Mouse (Mus musculus) layer of hippocampus, adult 8-10 months (tissue): ENCODE data around the gene Btbd9. TPM values are rescaled to one million over a fixed set of nuclear protein-coding genes. Genes with fewer than 3 reads are reported as not detected.
A peak's percentile ranks its signal among the peaks of the same experiment; 100 is the strongest.

Experiments used
- DNase-seq, 2 experiments: peaks; one replicate each; pipeline ENCODE4 v3.0.0; 2022; ENCODE audit warnings: low spot score in 2 of 2
- total RNA-seq, 4 experiments: library from RNA; stranded (reverse); gene quantifications; 2 replicates each; pipeline ENCODE4 v1.2.4; 2022

Btbd9 gene
- total RNA-seq, 4 experiments from 2014 or later, result 133 to 171 (median 150) TPM

GRCm38 (mm10) chr17:30340495-30341126, 235.7 kb downstream of the Btbd9 start:
- DNase-seq, result no peak

- DNase-seq, result no peak
Observed at GRCm38 (mm10) chr17:30339317-30339716, 237.0 kb downstream of the Btbd9 start.

- DNase-seq, result no peak
Observed at GRCm38 (mm10) chr17:30336816-30337215, 239.5 kb downstream of the Btbd9 start.

GRCm38 (mm10) chr17:30336280-30336679, 240.0 kb downstream of the Btbd9 start:
- DNase-seq, result no peak

GRCm38 (mm10) chr17:30335746-30336145, 240.5 kb downstream of the Btbd9 start:
- no peak for DNase-seq

GRCm38 (mm10) chr17:30334257-30334656, 242.0 kb downstream of the Btbd9 start:
- no peak for DNase-seq

GRCm38 (mm10) chr17:30333136-30333535, 243.2 kb downstream of the Btbd9 start:
- no peak for DNase-seq

DNA sequence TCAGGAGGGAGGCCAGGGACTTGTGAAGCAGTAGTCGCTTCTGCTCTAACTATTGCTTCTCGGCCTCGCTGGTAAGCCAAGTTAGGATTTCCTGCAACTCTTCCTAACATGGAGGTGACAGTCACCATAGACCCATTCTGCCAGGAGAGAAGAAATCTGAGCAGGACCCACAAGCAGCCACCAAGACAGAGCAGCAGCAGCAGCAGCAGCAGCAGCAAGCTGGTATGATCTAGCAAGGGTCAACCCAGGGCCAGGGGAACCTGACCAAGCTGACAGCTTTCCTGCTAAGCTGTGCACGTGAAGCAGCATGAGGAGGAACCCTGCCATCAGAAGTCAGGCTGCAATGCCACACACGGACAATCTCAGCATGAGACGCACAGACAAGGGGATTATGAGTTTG, 244.9 kb downstream of the Btbd9 start:
- no peak for DNase-seq

DNA sequence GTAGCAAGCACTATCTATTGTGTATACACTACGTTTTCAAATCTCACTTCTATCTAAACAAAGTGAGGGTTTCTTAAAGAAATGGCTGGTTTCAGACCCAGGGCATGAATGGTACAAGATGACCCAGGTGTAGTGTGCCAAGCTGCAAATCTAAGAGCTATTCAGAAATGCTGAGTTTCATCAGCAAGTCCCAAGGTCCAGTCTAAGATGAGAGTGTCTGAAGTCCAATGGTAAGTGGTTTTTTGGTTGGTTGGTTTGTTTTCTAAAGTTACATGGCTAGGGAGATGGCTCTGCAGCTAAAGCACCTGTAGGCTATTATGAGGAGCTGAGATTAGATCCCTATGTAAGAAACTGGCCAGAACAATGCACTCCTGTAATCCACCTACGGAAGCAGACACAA, 246.8 kb downstream of the Btbd9 start:
- no peak for DNase-seq

GRCm38 (mm10) chr17:30328924-30329323, 247.4 kb downstream of the Btbd9 start:
- no peak for DNase-seq

- DNase-seq, result no peak
Observed at GRCm38 (mm10) chr17:30326906-30327305, 249.4 kb downstream of the Btbd9 start.

- no peak for DNase-seq
Observed at GRCm38 (mm10) chr17:30320301-30320700, 256.0 kb downstream of the Btbd9 start.

DNA sequence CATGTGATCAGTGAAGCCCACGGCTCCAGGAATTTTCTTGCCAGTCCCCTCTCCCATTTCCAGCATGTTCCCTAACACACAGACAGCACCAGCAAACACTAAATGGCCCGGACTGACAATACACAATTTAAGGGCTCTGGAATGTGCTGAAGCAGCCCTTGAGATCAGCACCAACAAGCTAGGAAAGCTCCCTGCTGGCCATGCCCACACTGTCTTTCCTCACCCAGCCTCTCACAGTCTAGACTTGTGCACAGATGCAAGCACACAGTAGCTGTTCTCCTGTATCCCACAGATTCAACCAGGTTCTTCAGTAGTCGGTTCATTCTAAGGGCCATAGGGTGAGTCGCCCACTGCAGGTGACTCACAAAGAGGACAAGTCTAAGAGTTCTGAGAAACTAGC, 263.6 kb downstream of the Btbd9 start:
- peak in 1 of 2 experiments; percentile 38 for DNase-seq

DNA sequence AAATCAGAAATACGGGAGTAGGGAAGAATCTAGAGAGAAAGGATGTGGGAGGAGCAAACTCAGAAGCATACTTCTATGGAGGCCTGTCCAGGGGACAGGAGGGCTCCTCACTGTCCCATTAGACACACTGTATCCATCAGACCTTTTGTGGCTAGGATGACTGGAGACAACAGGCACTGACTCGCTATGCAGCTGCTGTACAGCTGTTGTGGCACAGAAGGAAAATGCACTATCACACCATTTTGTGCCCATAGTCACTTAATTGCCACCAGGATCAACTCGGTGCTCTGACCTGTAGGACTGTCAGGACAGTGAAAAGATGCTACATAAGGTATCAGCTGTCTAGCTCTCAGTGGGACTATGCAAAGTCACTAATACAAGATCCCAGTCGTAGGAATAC, 266.7 kb downstream of the Btbd9 start:
- no peak for DNase-seq

- peak in 1 of 2 experiments; percentile 35 for DNase-seq
Observed at GRCm38 (mm10) chr17:30308889-30309288, 267.4 kb downstream of the Btbd9 start.

DNA sequence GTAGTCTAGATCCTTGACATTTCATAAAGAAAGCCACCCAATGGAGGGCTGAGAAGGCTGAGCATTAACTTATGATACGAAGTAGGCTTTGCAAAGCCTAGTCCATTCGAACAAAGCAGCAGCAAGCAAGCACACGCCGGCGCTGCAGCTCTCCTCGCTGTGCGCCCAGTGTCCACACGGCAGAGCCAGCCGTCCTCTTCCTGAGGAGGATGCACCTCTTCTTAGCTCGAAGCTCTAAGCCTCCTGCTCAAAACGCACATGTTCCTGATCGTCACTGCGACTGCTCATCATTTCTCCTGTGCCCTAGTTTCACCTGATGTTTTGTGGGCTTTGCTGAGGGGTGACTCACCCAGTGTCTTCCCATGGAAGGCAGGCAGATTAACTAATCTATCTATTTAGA, 268.0 kb downstream of the Btbd9 start:
- no peak for DNase-seq

DNA sequence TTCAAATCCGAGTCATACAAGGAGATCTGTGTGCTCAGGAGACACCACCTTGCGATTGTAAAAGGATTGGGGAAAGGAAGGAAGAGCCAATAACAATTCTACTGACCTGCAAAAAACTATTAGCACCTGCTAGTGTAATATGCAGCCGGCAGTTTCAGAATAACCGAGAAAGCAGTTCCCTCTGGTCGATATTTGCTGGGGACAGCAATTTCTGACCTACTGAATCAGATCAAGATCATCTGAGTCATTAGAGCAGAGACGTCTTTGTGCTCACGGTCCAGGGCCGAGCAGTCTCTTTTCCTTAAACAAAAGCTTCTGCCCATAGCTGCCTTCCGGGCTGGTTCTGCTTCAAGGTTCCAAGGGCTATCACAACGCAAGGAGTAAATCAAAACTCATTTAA, 269.1 kb downstream of the Btbd9 start:
- DNase-seq, result no peak

GRCm38 (mm10) chr17:30304766-30305165, 271.5 kb downstream of the Btbd9 start:
- DNase-seq, result no peak

DNA sequence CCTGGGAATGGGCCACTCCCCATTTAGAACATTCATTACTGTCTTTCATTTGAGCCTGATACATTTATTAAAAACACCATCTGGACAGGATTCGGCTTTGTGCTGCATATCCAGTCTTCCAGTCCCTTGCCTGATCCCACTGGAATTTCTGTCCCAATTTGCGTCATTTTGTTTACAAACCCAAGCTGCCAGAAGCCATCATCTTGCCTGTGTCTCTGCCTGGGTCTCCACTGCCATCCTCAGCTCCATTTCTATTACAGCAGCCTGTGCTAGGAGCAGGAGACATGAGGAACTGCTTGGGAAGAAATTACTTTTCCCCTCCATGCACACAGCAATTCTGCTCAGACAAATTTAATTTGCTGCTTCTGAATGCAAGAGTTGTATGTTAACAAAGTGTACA, 274.9 kb downstream of the Btbd9 start:
- peak in 1 of 2 experiments; percentile 45 for DNase-seq

DNA sequence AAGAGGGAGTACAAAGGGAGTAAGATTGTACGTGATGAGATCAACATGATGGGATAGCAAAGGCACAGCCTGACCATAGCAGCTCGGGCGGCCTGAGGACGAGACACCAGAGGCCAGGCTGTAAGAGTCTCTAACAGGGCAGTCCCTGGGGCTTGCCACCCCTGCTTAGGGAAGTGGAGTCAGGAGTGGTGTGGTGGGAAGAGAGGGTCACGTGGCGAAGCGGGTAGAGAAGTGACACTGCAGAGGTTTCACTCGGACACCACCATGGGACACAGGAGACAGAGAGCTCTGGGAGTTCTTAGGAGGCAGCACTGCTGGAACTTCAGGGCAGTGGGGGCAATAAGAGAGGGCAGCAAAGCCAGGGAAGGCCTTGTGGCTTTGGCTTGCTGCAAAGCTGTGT, 278.9 kb downstream of the Btbd9 start:
- no peak for DNase-seq

GRCm38 (mm10) chr17:30296069-30296468, 280.2 kb downstream of the Btbd9 start:
- no peak for DNase-seq

- DNase-seq, result no peak
Observed at GRCm38 (mm10) chr17:30292666-30293065, 283.6 kb downstream of the Btbd9 start.

- DNase-seq, result no peak
Observed at GRCm38 (mm10) chr17:30285641-30286040, 290.6 kb downstream of the Btbd9 start.
